Mouse (Mus musculus): Measurements from ENCODE around the gene Cdk11b.
"Not testable (repeated sequence)": the region's sequence is repeated elsewhere in the genome, so short reads cannot be mapped to it uniquely, and the experiment has no call there.

Cdk11b gene

GRCm38 (mm10) chr4:155606825-155607224, 17.8 kb upstream of the Cdk11b start:
- DNase-seq = no peak

- no peak for DNase-seq
Observed at GRCm38 (mm10) chr4:155611860-155612259, 12.8 kb upstream of the Cdk11b start.

DNA sequence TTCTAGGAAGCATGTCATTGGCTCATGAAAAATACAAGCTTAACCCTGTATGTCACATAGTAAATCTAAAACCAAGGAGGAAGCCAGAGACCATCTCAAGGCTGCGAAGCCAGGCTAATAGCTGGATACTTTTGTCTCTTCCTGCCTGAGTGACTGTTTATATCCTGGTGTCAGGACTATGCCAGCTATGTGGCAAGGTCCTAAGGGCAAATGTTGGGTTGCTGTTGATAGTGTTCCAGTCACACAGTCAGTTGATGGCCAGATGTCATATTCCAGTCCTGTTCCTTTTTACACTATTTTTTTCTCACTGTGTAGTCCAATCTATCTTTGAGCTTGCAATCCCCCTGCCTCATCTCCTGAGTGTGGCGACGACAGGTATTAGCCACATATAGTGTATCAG, 11.4 kb upstream of the Cdk11b start:
- DNase-seq = no peak

DNA sequence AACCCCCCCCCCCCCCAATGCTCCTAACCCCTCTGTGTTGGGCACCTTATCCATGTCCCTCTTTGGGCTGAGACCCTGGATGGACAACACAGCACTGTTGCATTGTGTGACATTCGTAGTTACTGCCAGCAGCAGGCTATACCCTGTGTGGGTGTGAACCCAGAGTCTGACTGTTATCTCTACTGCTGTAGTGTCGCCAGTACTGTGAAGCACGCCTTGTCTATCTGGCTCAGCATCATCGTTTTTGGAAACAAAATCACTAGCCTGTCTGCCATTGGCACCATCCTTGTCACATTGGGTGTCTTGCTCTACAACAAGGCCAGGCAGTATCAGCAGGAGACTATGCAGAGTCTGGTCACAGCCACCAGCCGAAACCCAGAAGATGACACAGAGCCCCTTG, 6.3 kb upstream of the Cdk11b start:
- no peak for DNase-seq

GRCm38 (mm10) chr4:155630267-155630666, 5.6 kb downstream of the Cdk11b start:
- DNase-seq = no peak

GRCm38 (mm10) chr4:155635766-155636499, 11.3 kb downstream of the Cdk11b start:
- DNase-seq = no peak

GRCm38 (mm10) chr4:155643531-155643930, 18.9 kb downstream of the Cdk11b start:
- peak; percentile 51 to 64 for DNase-seq

DNA sequence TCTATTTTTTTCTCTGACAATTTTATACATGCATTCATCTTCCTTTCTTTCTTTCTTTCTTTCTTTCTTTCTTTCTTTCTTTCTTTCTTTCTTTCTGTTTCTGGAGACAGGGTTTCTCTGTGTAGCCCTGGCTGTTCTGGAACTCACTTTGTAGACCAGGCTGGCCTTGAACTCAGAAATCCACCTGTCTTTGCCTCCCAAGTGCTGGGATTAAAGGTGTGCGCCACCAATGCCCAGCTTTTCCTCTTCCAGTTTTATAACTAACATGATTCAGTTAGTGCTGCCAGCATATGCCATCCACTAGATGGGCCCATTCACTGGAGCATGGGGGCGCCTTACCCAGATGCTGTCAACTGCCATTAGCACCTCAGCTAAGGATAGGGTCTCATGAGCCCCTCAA, 20.7 kb downstream of the Cdk11b start, which contains the start of gene Gm10563:
Gene Gm10563, minus strand, starts transcription at position 101 of the 400 bp plus-strand sequence.
- not testable (repeated sequence) for DNase-seq

- no peak for DNase-seq
Observed at GRCm38 (mm10) chr4:155645721-155646120, 21.1 kb downstream of the Cdk11b start.

DNA sequence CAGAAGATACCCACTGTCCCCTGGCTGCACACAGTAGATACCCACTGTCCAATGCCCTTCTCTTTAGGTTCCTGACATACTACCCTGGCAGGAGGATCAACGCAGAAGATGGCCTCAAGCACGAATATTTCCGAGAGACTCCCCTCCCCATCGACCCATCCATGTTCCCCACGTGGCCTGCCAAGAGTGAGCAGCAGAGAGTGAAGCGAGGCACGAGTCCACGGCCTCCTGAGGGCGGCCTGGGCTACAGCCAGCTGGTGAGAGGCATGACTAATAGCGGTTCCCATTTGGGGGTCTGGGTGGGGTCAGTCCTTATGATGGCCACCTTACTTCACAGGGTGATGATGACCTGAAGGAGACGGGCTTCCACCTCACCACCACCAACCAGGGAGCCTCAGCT, 24.7 kb downstream of the Cdk11b start:
- DNase-seq = peak in 1 of 2 experiments; percentile 36

DNA sequence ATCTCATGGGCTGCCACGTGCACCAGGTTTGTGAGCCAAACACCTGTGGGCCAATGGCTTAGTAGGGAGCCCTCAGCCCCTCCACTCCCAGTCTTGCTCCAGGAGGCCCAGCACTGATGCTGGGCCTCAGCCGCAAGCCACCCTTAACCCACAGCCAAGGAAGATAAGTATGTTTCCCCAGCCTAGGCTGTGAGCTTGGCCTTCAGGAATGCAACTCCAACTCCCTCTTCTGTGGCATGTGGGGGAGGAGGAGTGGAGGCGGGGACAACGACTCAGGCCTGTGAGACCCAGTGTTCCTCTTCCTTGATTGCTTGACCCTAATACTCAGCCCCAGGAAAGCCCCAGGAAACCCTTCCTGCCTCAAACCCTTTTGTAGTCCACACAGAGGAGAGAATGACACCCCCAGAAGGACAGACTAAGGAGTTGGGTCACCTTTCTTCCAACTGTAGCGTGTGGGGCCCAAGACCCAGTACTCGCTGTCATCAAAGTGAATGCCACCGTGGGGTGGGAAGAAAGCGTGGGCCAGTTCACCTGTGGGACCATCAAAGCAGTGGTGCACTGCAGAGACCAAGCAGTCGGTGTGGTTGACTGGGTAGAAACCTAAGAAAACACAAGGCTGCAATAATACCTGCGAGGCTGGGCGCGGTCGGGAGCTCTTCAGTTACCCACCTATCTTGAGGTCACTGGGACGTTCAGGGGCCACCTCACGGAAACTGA, 27.1 kb downstream of the Cdk11b start:
- peak; percentile 27 to 67 for DNase-seq

GRCm38 (mm10) chr4:155652283-155653085, 27.8 kb downstream of the Cdk11b start:
- DNase-seq = peak in 1 of 2 experiments; percentile 30

- peak; percentile 30 to 56 for DNase-seq
Observed at GRCm38 (mm10) chr4:155653086-155653450, 28.4 kb downstream of the Cdk11b start, which contains the start of gene Mmp23. Gene Mmp23, minus strand, starts transcription at chr4:155653384.

DNA sequence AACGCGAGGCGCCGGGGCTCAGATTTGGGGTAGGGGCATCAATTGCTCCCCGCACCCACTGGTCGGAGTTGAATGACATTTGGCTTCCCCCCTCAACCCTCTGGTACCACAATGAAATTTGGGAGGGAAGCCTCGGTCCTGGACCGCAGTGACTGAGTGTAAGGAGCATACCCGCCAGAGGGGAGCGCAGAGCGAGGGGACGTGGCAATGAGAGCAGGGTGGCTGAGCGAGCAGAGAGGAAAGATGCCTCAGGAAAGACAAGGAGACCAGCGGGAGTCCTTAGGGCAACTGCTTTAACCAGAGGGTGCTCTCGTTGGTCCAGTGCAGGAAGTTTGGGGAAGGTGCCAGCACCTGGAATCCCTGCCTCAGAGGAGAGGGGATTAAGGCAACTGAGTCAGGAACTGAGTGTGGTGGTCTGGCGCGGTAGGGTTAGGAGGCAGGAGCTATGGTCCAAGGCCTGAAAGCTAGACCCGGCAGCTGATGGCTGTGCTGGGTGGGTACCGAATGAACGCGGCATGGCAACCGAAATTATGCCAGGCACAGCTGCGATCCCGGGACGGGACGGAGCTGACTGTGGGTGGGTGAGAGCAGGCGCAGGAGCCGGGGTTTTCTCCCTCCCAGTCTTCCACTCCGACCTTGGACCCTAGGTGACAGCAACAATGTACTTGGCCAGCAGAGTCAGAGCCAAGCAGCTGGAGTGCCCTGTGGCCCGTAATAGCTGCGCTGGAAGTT, 29.0 kb downstream of the Cdk11b start:
- DNase-seq = peak; percentile 16 to 55

GRCm38 (mm10) chr4:155654183-155654455, 29.5 kb downstream of the Cdk11b start:
- DNase-seq = no peak

GRCm38 (mm10) chr4:155654456-155655298, 30.0 kb downstream of the Cdk11b start:
- peak; percentile 61 to 66 for DNase-seq

- peak in 1 of 2 experiments; percentile 35 for DNase-seq
Observed at GRCm38 (mm10) chr4:155656214-155656751, 31.6 kb downstream of the Cdk11b start.

DNA sequence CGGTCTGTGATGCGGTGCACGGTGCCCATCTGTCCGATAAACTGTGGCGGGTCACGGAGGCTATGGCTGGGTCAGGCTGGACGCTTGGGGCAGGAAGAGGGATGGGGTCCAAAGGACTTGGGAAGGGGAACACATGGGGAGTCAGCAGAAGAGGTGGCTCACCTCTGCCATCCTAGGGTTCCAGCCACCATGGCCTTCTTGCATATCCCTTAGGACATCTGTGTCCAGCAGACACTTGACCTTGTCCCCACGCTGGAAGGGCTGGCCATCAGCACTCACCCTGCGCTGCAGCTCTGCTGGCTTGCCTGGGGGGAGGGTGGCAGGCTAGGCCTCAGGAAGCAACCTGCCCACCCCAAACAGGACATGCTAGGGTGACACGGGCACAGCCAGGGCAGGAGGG, 34.3 kb downstream of the Cdk11b start:
- peak in 1 of 2 experiments; percentile 35 for DNase-seq

DNA sequence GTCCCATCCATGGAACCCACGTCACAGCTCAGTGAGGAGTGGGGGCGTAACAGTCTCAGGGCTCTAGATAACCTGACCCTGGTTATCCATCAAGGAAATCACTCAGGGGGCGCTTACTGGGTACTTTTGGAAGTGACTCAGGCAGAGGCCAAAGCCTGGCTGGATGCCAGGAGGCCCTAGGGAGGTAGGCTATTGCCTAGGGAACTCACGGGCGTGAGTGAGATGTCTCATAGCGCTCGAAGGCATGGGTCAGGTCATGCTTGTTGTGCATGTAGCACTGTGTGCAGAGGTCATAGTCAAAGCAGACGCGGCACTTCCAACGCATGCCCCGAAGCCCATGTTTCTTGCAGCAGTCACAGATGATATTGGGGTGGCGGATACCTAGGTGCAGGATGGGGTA, 36.0 kb downstream of the Cdk11b start:
- peak in 1 of 2 experiments; percentile 40 for DNase-seq

- no peak for DNase-seq
Observed at GRCm38 (mm10) chr4:155666903-155667302, 42.2 kb downstream of the Cdk11b start.

All from kidney, postnatal 25 days (tissue).